Mouse (Mus musculus) lung, embryonic 14.5 days (tissue): ENCODE measurements at regions not wholly inside any gene's neighbourhood (a gene's known extent, or its start where the extent isn't known, plus 50 kb on each side); places are given as distances from the start of the nearest gene placed in this dataset.
A peak's percentile ranks its signal among the peaks of the same experiment; 100 is the strongest.

Experiments used
- ATAC-seq: fragments of 200-750 bp; cut with Nextera tagmentation; 2 replicates; pipeline ENCODE4 v1.8.0; 2017; ENCODE audit warnings: mild to moderate bottlenecking, moderate TSS enrichment, moderate library complexity; ENCODE audit not compliant: insufficient read depth
- DNase-seq: peaks from one replicate; pipeline ENCODE4 v3.0.0-alpha.2; 2015
- H3K27ac ChIP-seq: fragments of 300-500 bp; sonication (generic); 2 replicates; pipeline ENCODE4 v1.5.1; 2014; ENCODE audit warnings: low read depth, mild to moderate bottlenecking, moderate library complexity
- H3K27me3 ChIP-seq: fragments of 300-500 bp; sonication (generic); 2 replicates; pipeline ENCODE4 v1.6.1; 2014; ENCODE audit warnings: low read length, control low read depth; ENCODE audit not compliant: insufficient read depth
- H3K36me3 ChIP-seq: fragments of 300-500 bp; sonication (generic); 2 replicates; pipeline ENCODE4 v1.6.1; 2014; ENCODE audit warnings: control low read depth; ENCODE audit not compliant: insufficient read depth
- H3K4me1 ChIP-seq: fragments of 300-500 bp; sonication (generic); 2 replicates; pipeline ENCODE4 v1.6.1; 2014; ENCODE audit warnings: antibody characterized with exemption, control low read depth; ENCODE audit not compliant: insufficient read depth
- H3K4me2 ChIP-seq: fragments of 300-500 bp; sonication (generic); 2 replicates; pipeline ENCODE4 v1.6.1; 2014; ENCODE audit warnings: mild to moderate bottlenecking
- H3K4me3 ChIP-seq: fragments of 300-500 bp; sonication (generic); 2 replicates; pipeline ENCODE4 v1.5.1; 2014; ENCODE audit warnings: low read depth, low read length
- H3K9ac ChIP-seq: fragments of 300-500 bp; sonication (generic); 2 replicates; pipeline ENCODE4 v1.6.1; 2014
- H3K9me3 ChIP-seq: fragments of 300-500 bp; sonication (generic); 2 replicates; pipeline ENCODE4 v1.6.1; 2016; ENCODE audit warnings: low read depth, low read length, control low read depth
- CTCF ChIP-seq: IDR thresholded peaks from 2 replicates; pipeline ENCODE4 v1.5.1; 2016; ENCODE audit warnings: antibody characterized with exemption, low read depth
- WGBS: fragments of 180-500 bp; shearing (Covaris S2); extraction: QIAGEN DNeasy Blood & Tissue Kit; methylation state at CpG from one replicate; pipeline ENCODE4 v1.1.7; 2014; 5-methylcytosine and 5-hydroxymethylcytosine counted together

DNA sequence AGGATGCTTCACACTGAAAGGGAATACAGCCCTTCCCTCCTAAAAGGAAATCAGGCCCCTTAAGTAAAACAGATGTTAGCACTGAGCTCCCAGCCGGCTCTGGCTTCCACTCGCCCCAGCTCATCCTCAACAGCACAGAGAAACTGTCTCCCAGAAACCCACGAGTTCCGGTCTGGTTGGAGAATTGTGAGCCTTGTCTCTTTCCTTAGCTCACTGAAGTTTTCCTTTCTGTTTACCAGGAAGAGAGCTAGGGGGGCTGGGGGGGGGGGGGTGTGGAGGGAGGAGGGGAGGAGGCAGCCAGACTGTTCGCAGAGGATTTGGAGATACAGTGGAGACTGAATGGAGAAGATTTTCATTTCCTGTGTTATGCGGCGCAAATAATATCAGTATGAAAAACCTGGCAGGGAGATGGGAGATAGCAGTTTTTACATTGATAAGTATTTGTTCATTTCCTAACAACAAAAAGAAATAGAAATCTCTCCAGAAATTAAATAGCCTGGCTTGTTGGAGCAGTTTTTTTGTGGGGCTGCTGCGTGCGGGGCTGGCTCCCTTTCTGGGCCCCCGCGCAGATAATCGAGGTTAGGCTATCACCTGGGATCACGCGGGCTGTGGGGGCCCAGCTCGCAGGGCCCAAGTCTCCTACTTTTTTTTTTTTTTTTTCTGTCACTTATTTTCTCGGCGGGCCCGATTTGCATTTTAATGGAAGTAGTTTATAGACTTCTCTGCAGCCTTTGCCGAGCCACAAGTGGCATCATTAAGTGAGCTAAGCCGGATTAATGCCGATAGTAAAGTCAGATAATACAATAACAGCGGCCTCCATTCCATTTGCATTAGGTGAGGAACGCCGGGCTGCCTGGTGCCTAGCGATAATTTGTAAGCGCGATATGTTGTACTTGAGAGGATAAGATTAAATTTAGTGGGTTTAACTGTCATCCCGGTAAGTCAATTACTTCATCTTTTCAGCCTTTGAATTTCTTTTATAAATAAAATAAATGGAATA is 235.5 kb downstream of the Insig2 start:
- Histone ChIP-seq H3K27me3 (no peaks in the 10 kb centered on the region), H3K36me3 (no peaks in the 10 kb centered on the region), H3K4me1 (no peaks in the 10 kb centered on the region), H3K4me2 (peak overlapping the region; percentile 68), H3K4me3 (peak overlapping the region; percentile 34), H3K9me3 (no peaks in the 10 kb centered on the region), H3K9ac (peak overlapping the region; percentile 43; the same call in 1 of the 2 replicates), H3K27ac (no peak overlapping the region)
- ATAC-seq (peak; percentile 82), DNase-seq (peak; percentile 78)
- no peak for TF ChIP-seq CTCF
- 3% methylated on average over 28 of the region's 28 CpGs for WGBS

DNA sequence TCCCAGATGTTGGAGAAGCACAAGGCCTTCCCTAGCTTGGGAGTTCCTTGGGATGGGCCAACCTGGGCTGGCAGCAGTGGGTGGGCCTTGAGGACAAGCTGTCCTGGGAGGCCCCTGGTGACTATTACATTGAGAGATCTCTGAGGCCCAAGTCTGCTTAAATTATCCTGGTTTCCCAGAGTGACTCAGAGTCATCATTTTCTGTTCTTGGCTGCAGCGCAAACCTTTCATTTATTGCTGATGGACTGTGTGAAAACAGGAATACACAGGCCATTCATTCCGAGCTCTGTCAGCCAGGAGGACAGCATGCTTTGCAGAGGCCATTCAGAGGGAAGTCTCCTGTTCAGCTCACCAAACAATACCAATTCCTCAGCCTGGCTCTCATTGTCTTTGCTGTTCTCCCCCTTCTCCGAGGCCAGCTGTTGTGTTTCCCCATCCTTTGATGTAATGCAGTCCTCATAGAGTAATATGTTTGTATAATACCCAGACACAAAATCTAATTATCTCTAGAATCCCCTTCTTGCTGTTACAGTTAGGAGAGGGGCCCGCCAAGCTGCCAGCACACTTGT is 220.5 kb downstream of the Insig2 start:
- WGBS: 37% methylated on average over 4 of the region's 4 CpGs
- peak; percentile 42 for ATAC-seq
- H3K9ac ChIP-seq: no peak overlapping the region
- H3K36me3 ChIP-seq: no peaks in the 10 kb centered on the region
- no peaks in the 10 kb centered on the region for H3K27me3 ChIP-seq
- H3K4me3 ChIP-seq: no peak overlapping the region
- TF ChIP-seq CTCF: no peak
- peak; percentile 59 for DNase-seq
- no peaks in the 10 kb centered on the region for H3K9me3 ChIP-seq
- H3K27ac ChIP-seq: peak overlapping the region; percentile 24; the same call in 1 of the 2 replicates
- no peaks in the 10 kb centered on the region for H3K4me1 ChIP-seq
- no peak overlapping the region for H3K4me2 ChIP-seq

DNA sequence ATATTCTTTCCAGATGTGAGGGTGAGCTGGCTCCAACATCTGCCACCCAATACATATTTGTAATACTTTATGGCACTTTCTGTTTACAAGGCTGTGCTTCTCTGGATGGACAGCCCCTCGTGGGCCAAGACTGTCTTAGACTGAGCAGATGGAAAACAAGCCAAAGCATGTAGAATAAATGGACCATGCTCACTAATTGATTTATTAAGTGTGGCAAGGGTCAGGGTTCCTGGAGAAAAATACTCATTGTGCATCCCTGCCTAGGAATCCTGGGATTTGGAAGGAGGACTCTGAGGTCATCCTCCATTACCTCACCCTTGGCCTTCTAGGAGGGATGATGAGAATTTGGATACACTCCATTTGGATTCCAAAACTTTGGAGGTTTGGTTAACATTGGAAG is 219.9 kb downstream of the Insig2 start:
- 23% methylated on average over 1 of the region's 1 CpGs for WGBS
- no peak overlapping the region for H3K27ac ChIP-seq

DNA sequence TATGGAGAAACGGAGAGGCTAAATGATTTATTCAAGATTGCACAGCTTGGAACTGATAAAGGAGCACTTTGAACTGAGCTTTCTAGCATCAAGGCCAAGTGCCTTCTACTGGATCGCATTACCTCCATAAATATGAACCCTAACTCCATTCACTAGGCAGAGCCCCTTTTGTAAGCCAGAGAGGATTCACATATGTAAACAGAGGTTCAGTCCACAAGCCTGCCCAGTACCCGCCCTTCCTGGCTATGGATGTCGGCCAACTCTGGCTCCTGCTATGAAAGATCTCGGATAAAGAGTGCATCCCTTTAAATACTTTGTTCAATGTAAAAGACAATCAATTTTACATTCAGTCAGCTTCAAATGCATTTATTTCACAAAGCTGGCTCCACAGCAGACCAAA is 215.8 kb downstream of the Insig2 start:
- H3K4me2 ChIP-seq: no peak overlapping the region
- H3K4me1 ChIP-seq: no peaks in the 10 kb centered on the region
- H3K36me3 ChIP-seq: no peaks in the 10 kb centered on the region
- no peaks in the 10 kb centered on the region for H3K27me3 ChIP-seq
- ATAC-seq (no peak), DNase-seq (peak; percentile 56)
- no peaks in the 10 kb centered on the region for H3K9me3 ChIP-seq
- 32% methylated on average over 5 of the region's 5 CpGs for WGBS
- H3K27ac ChIP-seq: no peak overlapping the region
- H3K9ac ChIP-seq: no peak overlapping the region
- TF ChIP-seq CTCF: no peak
- H3K4me3 ChIP-seq: no peak overlapping the region

More for the DNA sequence above, 219.9 kb downstream of the Insig2 start:
- no peak overlapping the region for H3K9ac ChIP-seq
- ATAC-seq (peak; percentile 89), DNase-seq (peak; percentile 75)
- TF ChIP-seq CTCF: no peak
- no peaks in the 10 kb centered on the region for H3K27me3 ChIP-seq
- H3K36me3 ChIP-seq: no peaks in the 10 kb centered on the region
- H3K4me3 ChIP-seq: no peak overlapping the region
- H3K4me1 ChIP-seq: no peaks in the 10 kb centered on the region
- H3K4me2 ChIP-seq: no peak overlapping the region
- no peaks in the 10 kb centered on the region for H3K9me3 ChIP-seq

DNA sequence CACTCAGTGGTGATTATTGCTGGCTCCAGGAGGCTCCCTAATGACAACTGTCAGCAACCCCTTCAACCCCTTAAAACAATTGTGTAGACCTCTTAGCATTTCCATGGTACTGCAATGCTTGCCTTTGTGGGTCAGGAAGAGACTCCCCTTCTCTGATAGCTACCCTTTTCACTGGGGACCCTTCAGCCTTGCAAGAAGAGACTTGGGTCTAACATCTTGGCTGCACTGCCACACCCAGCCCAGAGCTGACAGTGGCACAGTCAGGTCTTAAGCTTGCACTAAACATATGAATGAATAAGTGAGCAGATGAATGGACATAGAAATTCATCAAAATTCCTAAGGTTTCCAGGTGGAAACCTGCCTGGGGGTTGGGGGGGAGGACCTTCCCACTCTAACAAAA is 209.0 kb downstream of the Insig2 start:
- no peaks in the 10 kb centered on the region for H3K36me3 ChIP-seq
- no peak for DNase-seq
- no peak overlapping the region for H3K27ac ChIP-seq
- H3K9me3 ChIP-seq: no peaks in the 10 kb centered on the region
- H3K4me1 ChIP-seq: no peaks in the 10 kb centered on the region
- no peak overlapping the region for H3K4me2 ChIP-seq
- ATAC-seq: no peak
- H3K27me3 ChIP-seq: no peaks in the 10 kb centered on the region
- H3K4me3 ChIP-seq: no peak overlapping the region
- no peak overlapping the region for H3K9ac ChIP-seq
- TF ChIP-seq CTCF: no peak

DNA sequence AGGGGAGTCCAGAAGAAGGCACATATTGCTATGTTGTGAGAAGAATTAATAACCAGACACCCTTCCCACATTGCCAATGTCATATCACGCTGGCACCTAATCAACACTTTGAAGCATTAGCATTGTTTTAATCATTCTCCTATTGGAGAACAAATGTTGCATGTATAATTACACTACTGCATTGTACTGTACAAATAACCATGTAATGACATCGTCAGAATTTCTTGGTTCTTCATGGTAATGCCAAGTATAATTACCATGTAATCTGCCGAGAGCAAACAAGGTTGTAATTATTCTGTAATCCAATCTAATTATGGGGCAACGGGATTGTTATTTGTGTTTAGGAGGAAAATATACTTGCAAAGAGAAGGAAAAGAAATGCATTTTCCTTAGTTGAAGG is 196.1 kb downstream of the Insig2 start:
- Histone ChIP-seq H3K9ac (no peak overlapping the region), H3K4me1 (no peaks in the 10 kb centered on the region), H3K36me3 (no peaks in the 10 kb centered on the region), H3K27ac (no peak overlapping the region), H3K9me3 (no peaks in the 10 kb centered on the region), H3K4me3 (no peak overlapping the region), H3K27me3 (no peaks in the 10 kb centered on the region), H3K4me2 (no peak overlapping the region)
- TF ChIP-seq CTCF: no peak
- ATAC-seq: no peak
- DNase-seq: no peak
- WGBS: 85% methylated on average over 4 of the region's 4 CpGs

DNA sequence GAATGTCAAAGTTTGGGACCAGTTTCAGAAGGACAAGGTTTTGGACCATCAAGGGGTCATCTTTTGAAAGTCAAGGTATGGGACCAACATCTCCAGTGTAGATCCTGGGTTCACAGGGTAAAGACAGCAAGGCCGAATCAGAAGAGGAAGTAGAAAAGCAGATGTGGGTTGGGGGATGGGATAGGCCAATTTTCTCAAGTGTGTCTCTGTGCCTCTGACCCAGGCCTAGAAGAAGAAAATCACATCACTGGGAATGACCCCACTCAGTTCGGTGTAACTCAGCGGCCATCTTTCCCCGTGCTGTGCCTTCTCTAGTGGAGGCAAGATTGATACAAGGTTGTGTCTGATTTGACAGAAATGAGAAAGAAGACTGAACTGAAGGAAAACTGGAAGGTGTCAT is 195.5 kb downstream of the Insig2 start:
- Histone ChIP-seq H3K27ac (no peak overlapping the region), H3K36me3 (no peaks in the 10 kb centered on the region), H3K9me3 (no peaks in the 10 kb centered on the region), H3K27me3 (no peaks in the 10 kb centered on the region), H3K4me3 (no peak overlapping the region), H3K9ac (no peak overlapping the region), H3K4me1 (no peaks in the 10 kb centered on the region), H3K4me2 (no peak overlapping the region)
- DNase-seq (no peak), ATAC-seq (no peak)
- no peak for TF ChIP-seq CTCF
- WGBS: 90% methylated on average over 4 of the region's 4 CpGs
